11 mouse cellular contexts compared by ENCODE assay signal in the genomic region with DNA sequence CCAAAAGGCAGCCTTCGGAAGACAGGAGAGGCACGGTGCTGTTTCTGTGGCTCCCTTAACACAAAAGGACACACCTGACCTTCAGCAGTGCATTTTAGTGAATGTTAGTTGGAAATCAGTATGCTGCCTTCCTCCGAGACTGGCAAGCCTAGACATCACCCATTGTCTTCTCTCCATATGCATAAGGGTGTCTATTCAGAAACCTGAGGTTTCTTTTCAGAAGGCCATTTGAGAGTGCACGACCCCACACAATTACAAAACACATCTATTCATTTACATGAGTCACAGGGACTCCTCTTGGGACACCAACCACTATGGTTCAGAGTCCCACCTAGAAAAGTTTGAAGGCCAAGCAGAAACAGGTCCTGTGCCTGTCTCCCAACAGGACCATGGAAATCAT.
"Had no signal": no experiment of that assay in that cellular context is flagged by ENCODE, and none has a peak within 500 bp of the region (broad histone marks: within the 10 kb centered on the region; RNA-seq: fewer than 3 reads in every experiment).

No protein-coding gene starts in this region.

- H3K9me3 ChIP-seq: limb, embryonic 10.5 days; liver, embryonic 15.5 days; neural tube, embryonic 13.5 days had no signal

- DNase-seq: kidney, postnatal 25 days; lung, adult 2 months; lung, postnatal 36 days; right cerebral cortex, postnatal 14 days; thymus, postnatal 4 days had no signal

- H3K9ac ChIP-seq: liver, embryonic 15.5 days; neural tube, embryonic 13.5 days had no signal

- H3K4me2 ChIP-seq: liver, embryonic 11.5 days; liver, embryonic 15.5 days had no signal

- H3K36me3 ChIP-seq: limb, embryonic 10.5 days; liver, embryonic 15.5 days; neural tube, embryonic 13.5 days had no signal

- H3K4me1 ChIP-seq: liver, embryonic 15.5 days had no signal

- H3K27ac ChIP-seq: left cerebral cortex, adult 2 months; limb, embryonic 10.5 days; liver, embryonic 15.5 days had no signal

- H3K4me3 ChIP-seq: left cerebral cortex, adult 2 months; limb, embryonic 10.5 days; liver, embryonic 15.5 days; neural tube, embryonic 13.5 days had no signal

- H3K27me3 ChIP-seq: liver, embryonic 15.5 days; neural tube, embryonic 13.5 days had no signal

- ATAC-seq: lung, postnatal 0 days had no signal
